Mouse (Mus musculus): ENCODE results near the gene Dtnb. TPM values are rescaled to one million over a fixed set of nuclear protein-coding genes. Genes with fewer than 3 reads are reported as not detected.

Dtnb gene
- polyA plus RNA-seq, 1 experiment from 2014 or later, result 16.3 TPM

DNA sequence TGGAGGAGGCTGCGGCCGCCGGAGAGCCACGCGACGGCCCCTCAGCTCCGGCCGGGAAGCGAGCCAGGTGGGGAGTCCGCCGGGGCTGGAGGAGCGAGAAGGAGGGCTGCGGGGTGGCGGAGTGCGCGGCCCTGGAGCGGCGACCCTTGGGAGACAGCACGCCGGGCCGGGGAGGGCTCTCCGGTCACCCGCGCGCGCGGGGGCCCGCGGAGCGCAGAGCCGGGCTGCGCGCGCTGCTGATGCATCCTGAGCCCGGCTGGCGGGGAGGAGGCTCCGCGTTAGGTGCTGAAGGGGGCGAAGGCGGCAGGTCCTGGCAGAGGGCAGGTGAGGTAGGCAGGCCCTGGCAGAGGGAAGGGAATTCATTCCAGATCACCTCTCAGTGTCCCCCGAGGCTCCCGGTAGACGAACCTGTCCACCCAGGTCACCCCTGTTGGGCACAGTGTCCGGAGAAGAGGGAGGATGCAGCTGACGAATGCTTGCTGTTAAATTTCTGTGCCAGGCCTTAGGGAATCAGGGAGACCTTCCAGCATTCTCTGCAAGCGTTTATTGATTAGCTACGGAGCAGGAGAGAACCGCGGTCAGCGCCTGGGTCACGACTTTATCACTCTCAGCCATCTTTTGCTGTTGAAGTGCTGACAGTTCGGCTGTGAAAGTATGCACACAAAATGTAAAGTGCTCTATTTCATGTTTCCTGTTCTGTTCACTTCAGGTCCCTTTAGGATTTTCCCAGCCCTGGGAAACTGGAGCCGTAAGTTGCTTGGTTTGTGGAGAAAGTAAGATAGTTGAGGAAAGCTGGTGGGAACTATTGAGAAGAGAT lies 608 bp downstream of the Dtnb start:
- DNase-seq, result peak; percentile 16
- H3K4me1 ChIP-seq (replicated peaks), result peaks cover 39% of the 10 kb centered on the region
- peak overlapping the region; percentile 97 for H3K4me3 ChIP-seq (replicated peaks)
- H3K4me2 ChIP-seq, result peak overlapping the region; percentile 97
- WGBS (ENCODE audit: insufficient replicate concordance), result 1% methylated on average over 53 of the region's 53 CpGs
- peak overlapping the region; percentile 86 for H3K27ac ChIP-seq
- H3K27me3 ChIP-seq, result 0 out of 2 replicates have a peak, but pooled peaks cover 4% of the 10 kb centered on the region
- ATAC-seq (ENCODE audit: low read depth), result peak; percentile 81
- H3K36me3 ChIP-seq, result no peaks in the 10 kb centered on the region
- H3K9ac ChIP-seq, result peak overlapping the region; percentile 98
- no peaks in the 10 kb centered on the region for H3K9me3 ChIP-seq (replicated peaks)

DNA sequence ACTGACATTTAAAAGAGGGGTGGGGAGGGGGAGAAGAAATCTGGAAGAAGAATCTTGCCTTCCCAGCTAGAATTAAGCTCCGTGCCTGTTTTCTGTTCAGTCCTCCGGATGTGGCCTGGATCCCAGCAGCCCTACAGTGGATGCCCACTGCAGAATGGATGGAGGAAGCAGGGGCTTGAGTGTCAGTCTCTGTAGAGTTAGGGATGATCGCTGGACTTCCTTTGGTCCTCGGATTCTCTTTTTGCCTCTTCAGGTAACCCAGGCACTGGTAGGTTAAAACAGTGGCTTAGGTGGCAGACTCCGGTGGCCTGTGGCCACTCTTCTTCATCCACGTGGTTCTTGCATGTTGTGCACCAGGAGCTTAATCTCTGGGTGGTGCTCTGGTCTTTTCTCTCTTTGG lies 1.2 kb downstream of the Dtnb start:
- Histone ChIP-seq H3K9me3 (replicated peaks) (no peaks in the 10 kb centered on the region), H3K4me3 (replicated peaks) (peak overlapping the region; percentile 97), H3K9ac (peak overlapping the region; percentile 98), H3K27me3 (0 out of 2 replicates have a peak, but pooled peaks cover 4% of the 10 kb centered on the region), H3K4me1 (replicated peaks) (peaks cover 39% of the 10 kb centered on the region), H3K4me2 (peak overlapping the region; percentile 97), H3K36me3 (no peaks in the 10 kb centered on the region), H3K27ac (no peak overlapping the region)
- no peak for DNase-seq
- ATAC-seq (ENCODE audit: low read depth), result no peak
- WGBS (ENCODE audit: insufficient replicate concordance), result 40% methylated on average over 6 of the region's 6 CpGs

DNA sequence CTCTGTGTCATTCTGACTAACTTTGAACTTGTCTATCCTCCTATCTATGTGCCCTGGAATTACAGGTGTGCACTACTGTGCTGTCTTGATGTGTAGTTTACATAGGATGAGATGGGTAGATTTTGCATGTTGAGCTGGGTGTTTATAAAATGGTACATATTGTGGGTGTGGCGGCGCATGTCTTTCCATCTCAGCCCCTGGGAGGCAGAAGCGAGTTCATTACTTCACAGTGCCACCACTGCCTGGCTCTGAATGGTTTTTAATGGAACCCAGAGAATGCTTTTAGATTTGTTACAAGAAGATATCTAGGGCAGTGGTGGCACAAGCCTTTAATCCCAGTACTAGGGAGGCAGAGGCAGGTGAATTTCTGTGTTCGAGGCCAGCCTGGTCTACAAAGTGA lies 2.5 kb downstream of the Dtnb start:
- H3K27me3 ChIP-seq, result 0 out of 2 replicates have a peak, but pooled peaks cover 4% of the 10 kb centered on the region
- H3K36me3 ChIP-seq, result no peaks in the 10 kb centered on the region
- H3K4me1 ChIP-seq (replicated peaks), result peaks cover 39% of the 10 kb centered on the region
- 74% methylated on average over 4 of the region's 4 CpGs for WGBS (ENCODE audit: insufficient replicate concordance)
- H3K27ac ChIP-seq, result no peak overlapping the region
- DNase-seq (no peak), ATAC-seq (ENCODE audit: low read depth) (no peak)
- H3K9me3 ChIP-seq (replicated peaks), result no peaks in the 10 kb centered on the region
- no peak overlapping the region for H3K9ac ChIP-seq
- H3K4me2 ChIP-seq, result no peak overlapping the region
- H3K4me3 ChIP-seq (replicated peaks), result no peak overlapping the region

DNA sequence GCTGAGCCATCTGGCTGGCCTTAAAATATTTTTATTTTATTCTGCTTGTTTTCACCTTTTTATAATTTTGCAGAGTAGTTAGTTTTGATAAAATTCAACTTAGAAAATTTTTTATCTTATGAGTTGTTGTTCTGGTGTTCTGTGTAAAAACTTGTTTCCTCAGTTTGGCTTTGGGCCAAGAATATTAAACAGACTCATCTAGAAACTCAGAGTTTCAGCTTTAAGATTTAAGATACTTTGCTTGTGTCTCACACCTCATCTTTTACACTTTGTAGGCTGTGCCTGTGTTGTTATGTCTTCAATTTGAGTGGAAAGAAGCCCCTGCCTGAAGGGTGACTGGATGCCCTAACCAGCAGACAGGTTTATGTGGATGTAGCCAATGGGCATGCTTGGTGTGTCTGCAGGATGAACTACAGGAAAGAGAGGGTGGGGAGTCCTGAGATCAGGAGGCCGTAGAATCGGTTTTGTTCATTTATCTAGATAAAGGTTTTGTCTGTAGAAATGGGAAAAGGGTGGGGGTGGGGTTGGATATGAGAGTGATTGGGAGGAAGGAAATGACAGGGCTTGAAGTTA lies 7.9 kb downstream of the Dtnb start:
- ATAC-seq (ENCODE audit: low read depth) (no peak), DNase-seq (no peak)
- 6% methylated on average over 2 of the region's 2 CpGs for WGBS (ENCODE audit: insufficient replicate concordance)
- Histone ChIP-seq H3K4me1 (replicated peaks) (peaks cover 15% of the 10 kb centered on the region), H3K27ac (no peak overlapping the region), H3K9ac (no peak overlapping the region), H3K36me3 (no peaks in the 10 kb centered on the region), H3K4me2 (no peak overlapping the region), H3K4me3 (replicated peaks) (no peak overlapping the region), H3K9me3 (replicated peaks) (no peaks in the 10 kb centered on the region), H3K27me3 (no peaks in the 10 kb centered on the region)

DNA sequence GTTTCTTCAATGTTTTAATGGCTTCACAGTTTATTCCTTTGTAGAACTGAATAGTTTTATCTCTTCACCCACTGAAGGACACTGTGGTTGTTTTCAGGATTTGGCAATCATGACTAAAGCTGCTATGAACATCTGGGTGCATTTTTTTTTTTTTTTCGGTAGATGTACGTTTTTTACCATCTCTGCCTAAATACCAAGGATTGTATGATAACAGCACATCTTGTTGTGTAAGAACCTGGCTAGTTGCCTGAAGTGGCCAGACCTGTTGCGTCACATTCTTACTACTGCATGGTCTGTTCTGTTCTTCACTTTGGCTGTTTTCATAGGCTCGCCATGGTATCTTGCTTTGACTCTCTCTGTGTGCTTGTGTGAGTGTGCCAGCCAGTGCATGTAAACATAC lies 10.4 kb downstream of the Dtnb start:
- WGBS (ENCODE audit: insufficient replicate concordance), result 79% methylated on average over 4 of the region's 4 CpGs
- Histone ChIP-seq H3K27me3 (no peaks in the 10 kb centered on the region), H3K4me3 (replicated peaks) (no peak overlapping the region), H3K36me3 (no peaks in the 10 kb centered on the region), H3K4me1 (replicated peaks) (peaks cover 3% of the 10 kb centered on the region), H3K4me2 (no peak overlapping the region), H3K9me3 (replicated peaks) (no peaks in the 10 kb centered on the region), H3K27ac (no peak overlapping the region), H3K9ac (no peak overlapping the region)
- ATAC-seq (ENCODE audit: low read depth), result no peak
- no peak for DNase-seq

DNA sequence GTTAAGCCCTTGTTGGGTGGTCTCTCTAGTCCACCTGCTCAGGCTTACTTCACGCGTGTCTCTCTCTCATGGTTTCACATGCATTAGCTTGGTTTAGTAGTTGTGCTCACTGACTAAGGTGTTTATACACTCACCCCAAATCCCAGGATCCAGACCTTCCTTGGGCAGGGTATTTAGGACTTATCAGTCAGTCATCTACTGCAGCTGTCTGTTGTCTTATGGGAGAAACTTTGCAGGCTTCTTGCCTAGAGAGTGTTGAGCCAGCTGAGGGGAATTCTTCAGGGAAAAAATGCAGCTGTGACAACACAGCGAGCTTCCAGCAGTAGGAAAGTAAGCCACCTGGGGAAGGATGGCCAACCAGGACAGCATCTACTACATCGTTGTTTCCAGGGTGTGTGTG lies 13.3 kb downstream of the Dtnb start:
- Histone ChIP-seq H3K27me3 (no peaks in the 10 kb centered on the region), H3K4me1 (replicated peaks) (no peaks in the 10 kb centered on the region; the same call in 1 of the 2 replicates), H3K36me3 (0 out of 2 replicates have a peak, but pooled peaks cover 6% of the 10 kb centered on the region), H3K4me2 (no peak overlapping the region), H3K4me3 (replicated peaks) (no peak overlapping the region), H3K9ac (no peak overlapping the region), H3K27ac (no peak overlapping the region), H3K9me3 (replicated peaks) (no peaks in the 10 kb centered on the region)
- no peak for ATAC-seq (ENCODE audit: low read depth)
- WGBS (ENCODE audit: insufficient replicate concordance), result 81% methylated on average over 4 of the region's 4 CpGs
- no peak for DNase-seq

DNA sequence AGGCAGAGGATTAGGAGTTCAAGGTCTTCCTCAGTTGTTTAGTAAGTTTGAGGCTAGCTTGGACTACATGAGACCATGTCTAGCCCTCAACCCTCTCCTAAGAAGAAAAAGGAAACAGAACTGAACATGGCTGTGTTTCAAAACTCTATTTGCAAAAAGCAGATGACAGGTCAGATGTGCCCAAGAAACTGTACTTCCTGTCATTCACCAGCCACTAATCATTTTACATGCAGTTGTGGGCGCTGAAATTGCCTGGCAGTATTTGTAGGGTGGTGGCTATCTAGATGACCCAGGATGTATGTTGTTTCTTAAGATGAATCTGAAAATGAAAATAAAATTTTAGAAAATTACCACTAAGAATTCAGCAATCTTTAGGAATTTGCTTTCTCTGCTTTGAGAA lies 14.8 kb downstream of the Dtnb start:
- H3K9ac ChIP-seq, result no peak overlapping the region
- no peak overlapping the region for H3K27ac ChIP-seq
- H3K9me3 ChIP-seq (replicated peaks), result no peaks in the 10 kb centered on the region
- no peaks in the 10 kb centered on the region for H3K27me3 ChIP-seq
- ATAC-seq (ENCODE audit: low read depth) (no peak), DNase-seq (no peak)
- no peak overlapping the region for H3K4me3 ChIP-seq (replicated peaks)
- WGBS (ENCODE audit: insufficient replicate concordance), result 46% methylated on average over 1 of the region's 1 CpGs
- H3K4me1 ChIP-seq (replicated peaks), result no peaks in the 10 kb centered on the region; the same call in 1 of the 2 replicates
- 0 out of 2 replicates have a peak, but pooled peaks cover 16% of the 10 kb centered on the region for H3K36me3 ChIP-seq
- no peak overlapping the region for H3K4me2 ChIP-seq

DNA sequence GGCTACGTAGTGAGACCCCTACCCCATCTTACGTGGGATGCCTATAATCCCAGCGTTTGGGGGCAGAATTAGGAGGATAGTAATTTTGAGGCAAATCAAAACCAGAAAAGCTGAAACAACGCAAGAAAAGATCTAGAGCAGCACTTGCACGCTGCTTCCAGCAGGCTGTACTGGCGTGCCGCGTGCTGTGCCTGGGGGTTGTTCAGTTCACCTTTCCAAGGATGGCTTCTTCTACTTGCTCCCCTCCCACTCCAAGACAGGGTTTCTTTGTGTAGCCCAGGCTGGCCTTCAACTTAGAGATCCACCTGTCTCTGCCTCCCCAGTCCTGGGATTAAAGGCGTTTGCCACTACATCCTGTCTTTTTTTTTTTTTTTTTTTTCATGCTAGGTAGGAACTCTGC lies 17.9 kb downstream of the Dtnb start:
- no peaks in the 10 kb centered on the region; the same call in 1 of the 2 replicates for H3K4me1 ChIP-seq (replicated peaks)
- H3K9me3 ChIP-seq (replicated peaks), result no peaks in the 10 kb centered on the region
- H3K4me3 ChIP-seq (replicated peaks), result no peak overlapping the region
- H3K36me3 ChIP-seq, result 0 out of 2 replicates have a peak, but pooled peaks cover 22% of the 10 kb centered on the region
- 87% methylated on average over 9 of the region's 9 CpGs for WGBS (ENCODE audit: insufficient replicate concordance)
- no peak overlapping the region for H3K4me2 ChIP-seq
- DNase-seq (no peak), ATAC-seq (ENCODE audit: low read depth) (no peak)
- no peak overlapping the region for H3K9ac ChIP-seq
- no peak overlapping the region for H3K27ac ChIP-seq
- no peaks in the 10 kb centered on the region for H3K27me3 ChIP-seq

DNA sequence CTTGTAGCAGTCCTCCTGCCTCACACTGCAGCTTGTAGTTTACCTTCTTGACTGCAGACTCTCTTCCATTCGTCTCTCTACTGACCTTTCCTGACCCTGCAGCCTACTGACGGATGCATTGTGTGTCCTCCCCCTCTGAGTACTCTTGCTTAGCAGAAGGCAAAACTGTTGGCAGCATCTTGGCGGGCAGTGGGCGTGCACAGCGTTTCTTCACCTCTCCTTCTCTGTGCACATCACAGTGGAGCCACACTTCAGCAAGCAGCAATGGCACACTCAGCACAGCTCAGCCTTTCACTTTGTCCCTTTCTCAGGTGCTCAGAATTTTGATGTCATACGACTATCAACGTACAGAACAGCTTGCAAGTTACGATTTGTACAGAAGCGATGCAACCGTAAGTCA lies 19.4 kb downstream of the Dtnb start:
- Histone ChIP-seq H3K27ac (no peak overlapping the region), H3K27me3 (no peaks in the 10 kb centered on the region), H3K4me1 (replicated peaks) (no peaks in the 10 kb centered on the region), H3K4me3 (replicated peaks) (no peak overlapping the region), H3K36me3 (peaks cover 23% of the 10 kb centered on the region), H3K4me2 (no peak overlapping the region), H3K9ac (no peak overlapping the region), H3K9me3 (replicated peaks) (no peaks in the 10 kb centered on the region)
- WGBS (ENCODE audit: insufficient replicate concordance), result 82% methylated on average over 10 of the region's 10 CpGs
- no peak for DNase-seq
- ATAC-seq (ENCODE audit: low read depth), result no peak

DNA sequence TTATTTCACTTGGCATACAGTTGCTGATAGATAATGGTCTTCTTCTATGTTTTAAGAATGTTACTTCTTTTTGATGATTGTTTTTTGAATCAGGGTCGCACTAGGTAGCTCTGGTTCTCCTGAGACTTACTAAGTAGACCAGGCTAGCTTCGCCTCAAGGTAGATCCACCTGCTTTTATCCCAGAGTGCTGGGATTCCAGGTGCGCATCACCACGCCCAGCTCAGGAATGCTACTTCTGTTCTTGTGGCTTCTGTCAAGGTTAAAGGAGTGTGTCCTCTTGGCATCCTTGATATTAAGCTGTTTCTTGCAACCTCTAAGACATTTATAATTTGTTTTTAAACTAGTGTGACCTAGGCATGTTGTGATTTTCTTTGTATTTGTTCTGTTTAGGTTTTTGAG lies 30.6 kb downstream of the Dtnb start:
- ATAC-seq (ENCODE audit: low read depth) (no peak), DNase-seq (no peak)
- no peaks in the 10 kb centered on the region for H3K4me1 ChIP-seq (replicated peaks)
- WGBS (ENCODE audit: insufficient replicate concordance), result 79% methylated on average over 4 of the region's 4 CpGs
- H3K27ac ChIP-seq, result no peak overlapping the region
- H3K36me3 ChIP-seq, result peaks cover 15% of the 10 kb centered on the region
- no peaks in the 10 kb centered on the region for H3K9me3 ChIP-seq (replicated peaks)
- no peak overlapping the region for H3K9ac ChIP-seq
- H3K27me3 ChIP-seq, result no peaks in the 10 kb centered on the region
- no peak overlapping the region for H3K4me2 ChIP-seq
- H3K4me3 ChIP-seq (replicated peaks), result no peak overlapping the region

DNA sequence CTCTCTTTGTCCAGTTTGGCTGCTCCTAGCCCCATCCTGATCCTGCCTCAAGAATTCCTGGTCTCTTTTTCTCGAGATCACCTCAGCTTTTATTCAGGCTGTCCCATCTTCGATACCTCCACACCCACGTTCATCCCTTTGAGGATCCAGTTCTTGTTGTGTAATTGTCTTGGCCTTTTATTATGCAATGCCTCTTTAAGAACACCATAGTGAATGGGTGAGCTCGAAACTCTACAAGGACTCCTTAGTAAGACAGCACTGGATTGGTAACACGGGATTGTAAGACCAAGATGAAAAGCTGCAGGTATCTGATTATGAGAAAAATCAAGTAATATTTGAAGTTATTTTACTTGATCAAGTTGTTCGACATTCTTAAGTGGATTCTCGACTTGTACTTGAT lies 34.0 kb downstream of the Dtnb start:
- H3K9me3 ChIP-seq (replicated peaks), result no peaks in the 10 kb centered on the region
- no peaks in the 10 kb centered on the region for H3K27me3 ChIP-seq
- WGBS (ENCODE audit: insufficient replicate concordance), result 76% methylated on average over 7 of the region's 7 CpGs
- H3K4me3 ChIP-seq (replicated peaks), result no peak overlapping the region
- H3K27ac ChIP-seq, result no peak overlapping the region
- H3K4me1 ChIP-seq (replicated peaks), result no peaks in the 10 kb centered on the region
- DNase-seq (no peak), ATAC-seq (ENCODE audit: low read depth) (no peak)
- no peaks in the 10 kb centered on the region; the same call in 1 of the 2 replicates for H3K36me3 ChIP-seq
- H3K4me2 ChIP-seq, result no peak overlapping the region
- H3K9ac ChIP-seq, result no peak overlapping the region

DNA sequence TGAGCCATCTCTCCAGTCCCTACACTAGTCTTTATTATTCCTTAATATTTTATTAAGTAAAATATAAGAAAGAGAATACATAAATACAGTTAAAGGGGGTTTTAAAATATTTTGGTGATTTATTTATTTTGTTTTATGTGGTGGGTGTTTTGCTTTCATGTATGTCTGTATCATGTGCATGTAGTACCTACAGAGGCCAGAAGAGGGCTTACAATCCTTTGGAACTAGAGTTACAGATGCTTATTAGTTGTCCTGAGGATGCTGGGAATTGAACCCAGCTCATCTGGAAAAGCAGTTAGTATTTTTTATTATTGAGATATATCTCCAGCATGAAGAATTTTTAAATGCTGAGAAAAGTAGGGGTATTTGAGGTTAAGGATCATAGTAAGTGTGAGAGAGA lies 37.6 kb downstream of the Dtnb start:
- no peak for ATAC-seq (ENCODE audit: low read depth)
- Histone ChIP-seq H3K4me1 (replicated peaks) (no peaks in the 10 kb centered on the region), H3K27ac (no peak overlapping the region), H3K36me3 (no peaks in the 10 kb centered on the region; the same call in 1 of the 2 replicates), H3K4me2 (no peak overlapping the region), H3K9me3 (replicated peaks) (no peaks in the 10 kb centered on the region), H3K27me3 (no peaks in the 10 kb centered on the region), H3K4me3 (replicated peaks) (no peak overlapping the region), H3K9ac (no peak overlapping the region)
- DNase-seq, result no peak

Data from liver, embryonic 13.5 days (tissue).